8 mouse cellular contexts compared by ENCODE assay signal in genomic region chr10:30842643-30843437, GRCm38 (mm10). TPM values are rescaled to one million over a fixed set of nuclear protein-coding genes. Genes with fewer than 3 reads are reported as not detected.
DNase-seq lines count a peak whose midpoint lies in the region; ATAC-seq and TF ChIP-seq lines count a peak whose summit lies in the region.

Hey2 (minus strand) TSS chr10:30842801.

- peak within 1 kb of the TSS in 2 of 3 experiments; percentile 41 to 47 for H3K4me3 ChIP-seq in CH12.LX (replicated peaks in 1 of 3; ENCODE audit: low read depth in 2 of 3, low read length in 2 of 3, poor library complexity in 1 of 3)
- peak within 1 kb of the TSS; percentile 51 for H3K4me3 ChIP-seq in forebrain, embryonic 11.5 days (ENCODE audit: low read depth, low read length)
- H3K4me3 ChIP-seq in heart, embryonic 15.5 days = peak within 1 kb of the TSS; percentile 75
- peak within 1 kb of the TSS; percentile 55 for H3K4me3 ChIP-seq in liver, embryonic 13.5 days (replicated peaks)
- H3K4me3 ChIP-seq in stomach, embryonic 14.5 days (ENCODE audit: low read depth, low read length) = peak within 1 kb of the TSS; percentile 50

- no peaks in the 10 kb centered on the region for H3K36me3 ChIP-seq in CH12.LX (replicated peaks in 1 of 2; ENCODE audit: control insufficient read depth in 1 of 2, insufficient read depth in 1 of 2, low read length in 1 of 2)
- H3K36me3 ChIP-seq in forebrain, embryonic 11.5 days (ENCODE audit: control insufficient read depth, insufficient read depth, low read length) = no peaks in the 10 kb centered on the region
- H3K36me3 ChIP-seq in heart, embryonic 15.5 days = no peaks in the 10 kb centered on the region
- H3K36me3 ChIP-seq in liver, embryonic 13.5 days = no peaks in the 10 kb centered on the region
- no peaks in the 10 kb centered on the region for H3K36me3 ChIP-seq in stomach, embryonic 14.5 days (ENCODE audit: control insufficient read depth, insufficient read depth, low read length)

- TF ChIP-seq EP300 in CH12.LX (IDR thresholded peaks at IDR 0.05; ENCODE audit: low read length) = no peak

- in situ Hi-C loops in CH12.LX (cut with MboI; ENCODE audit: low pct_ligation_motif_present, low pct_unique_long_range_greater_than_20kb, low sequenced_read_pairs) = no loop called here

- H3K9me3 ChIP-seq in CH12.LX (replicated peaks; ENCODE audit: low read length) = no peaks in the 10 kb centered on the region
- H3K9me3 ChIP-seq in forebrain, embryonic 11.5 days (ENCODE audit: control insufficient read depth, low read length) = no peaks in the 10 kb centered on the region
- no peaks in the 10 kb centered on the region for H3K9me3 ChIP-seq in heart, embryonic 15.5 days (replicated peaks)
- no peaks in the 10 kb centered on the region for H3K9me3 ChIP-seq in liver, embryonic 13.5 days (replicated peaks)
- H3K9me3 ChIP-seq in stomach, embryonic 14.5 days (ENCODE audit: control insufficient read depth, low read depth, low read length) = no peaks in the 10 kb centered on the region

- TF ChIP-seq RAD21 in CH12.LX (IDR thresholded peaks at IDR 0.05; ENCODE audit: low read depth, low read length) = no peak

- H3K4me1 ChIP-seq in CH12.LX (ENCODE audit: control insufficient read depth in 1 of 2, insufficient read depth in 2 of 2) = peaks cover 0 to 6% of the 10 kb centered on the region in 2 experiments; a peak in 2 of 4 replicates
- H3K4me1 ChIP-seq in forebrain, embryonic 11.5 days (replicated peaks; ENCODE audit: control insufficient read depth, insufficient read depth, low read length) = peaks cover 8% of the 10 kb centered on the region; the same call in 1 of the 2 replicates
- H3K4me1 ChIP-seq in heart, embryonic 15.5 days (replicated peaks) = peaks cover 18% of the 10 kb centered on the region
- peaks cover 22% of the 10 kb centered on the region for H3K4me1 ChIP-seq in liver, embryonic 13.5 days (replicated peaks)
- H3K4me1 ChIP-seq in stomach, embryonic 14.5 days (ENCODE audit: control insufficient read depth, insufficient read depth, low read length) = peaks cover 7% of the 10 kb centered on the region; the same call in 1 of the 2 replicates

- no peak for TF ChIP-seq POLR2A in CH12.LX (IDR thresholded peaks at IDR 0.05; ENCODE audit: low read depth, low read length)

- no peak within 1 kb of the TSS for H3K9ac ChIP-seq in CH12.LX (ENCODE audit: insufficient read depth, low read depth)
- peak within 1 kb of the TSS; percentile 33 for H3K9ac ChIP-seq in forebrain, embryonic 11.5 days (ENCODE audit: low read length)
- peak within 1 kb of the TSS; percentile 77 for H3K9ac ChIP-seq in heart, embryonic 15.5 days
- H3K9ac ChIP-seq in liver, embryonic 13.5 days = peak within 1 kb of the TSS; percentile 39
- H3K9ac ChIP-seq in stomach, embryonic 14.5 days (replicated peaks; ENCODE audit: low read depth, low read length) = peak within 1 kb of the TSS; percentile 22

- peak; percentile 94 for DNase-seq in CH12.LX (ENCODE audit: extremely low read depth)
- DNase-seq in c-Kit-positive CD71-positive TER-119-positive erythroid progenitor cells, embryonic 14.5 days (ENCODE audit: low spot score) = peak; percentile 91
- peak; percentile 98 for DNase-seq in forebrain, embryonic 11.5 days (ENCODE audit: low spot score)
- peak; percentile 99 for DNase-seq in kidney, postnatal 25 days
- DNase-seq in liver, embryonic 13.5 days = peak; percentile 93
- peak; percentile 90 to 92 for DNase-seq in natural killer cell, adult 2 months (ENCODE audit: low spot score in 2 of 2)

- no peak within 1 kb of the TSS for H3K27ac ChIP-seq in CH12.LX (ENCODE audit: insufficient read depth, low read depth)
- H3K27ac ChIP-seq in forebrain, embryonic 11.5 days (ENCODE audit: low read depth, low read length) = no peak within 1 kb of the TSS
- peak within 1 kb of the TSS; percentile 92 for H3K27ac ChIP-seq in heart, embryonic 15.5 days
- no peak within 1 kb of the TSS for H3K27ac ChIP-seq in liver, embryonic 13.5 days
- peak within 1 kb of the TSS; percentile 50 for H3K27ac ChIP-seq in stomach, embryonic 14.5 days (ENCODE audit: low read length)

- ATAC-seq in forebrain, embryonic 11.5 days (replicated peaks; ENCODE audit: low FRiP score) = peak; percentile 99
- ATAC-seq in heart, embryonic 15.5 days (replicated peaks; ENCODE audit: insufficient number of reproducible peaks, insufficient read depth, low FRiP score, low read depth) = peak; percentile 96
- ATAC-seq in liver, embryonic 13.5 days (ENCODE audit: low read depth) = peak; percentile 100
- ATAC-seq in stomach, embryonic 14.5 days (ENCODE audit: insufficient number of reproducible peaks, insufficient read depth, low FRiP score, low read depth) = peak; percentile 99

- WGBS in forebrain, embryonic 11.5 days = under 1% methylated on average over 70 of the region's 70 CpGs
- under 1% methylated on average over 65 of the region's 70 CpGs for WGBS in heart, embryonic 15.5 days
- WGBS in liver, embryonic 13.5 days (ENCODE audit: insufficient replicate concordance) = under 1% methylated on average over 67 of the region's 70 CpGs
- WGBS in stomach, embryonic 14.5 days = under 1% methylated on average over 68 of the region's 70 CpGs

- peaks cover 2% of the 10 kb centered on the region for H3K27me3 ChIP-seq in CH12.LX (replicated peaks)
- H3K27me3 ChIP-seq in forebrain, embryonic 11.5 days (ENCODE audit: control insufficient read depth, insufficient read depth, low read length) = peaks cover 39% of the 10 kb centered on the region
- H3K27me3 ChIP-seq in heart, embryonic 15.5 days = peaks cover 7% of the 10 kb centered on the region; the same call in 1 of the 2 replicates
- H3K27me3 ChIP-seq in liver, embryonic 13.5 days = peaks cover 84% of the 10 kb centered on the region
- no peaks in the 10 kb centered on the region for H3K27me3 ChIP-seq in stomach, embryonic 14.5 days (ENCODE audit: control insufficient read depth, insufficient read depth, low read length)

- TF ChIP-seq CTCF in CH12.LX (conservative IDR thresholded peaks at IDR 0.05 in 1 of 2, IDR thresholded peaks at IDR 0.05 in 1 of 2; ENCODE audit: low read depth in 2 of 2, low read length in 2 of 2) = no peak

- H3K4me2 ChIP-seq in CH12.LX (ENCODE audit: insufficient read depth, low read depth, poor library complexity, severe bottlenecking) = peak within 1 kb of the TSS; percentile 75
- H3K4me2 ChIP-seq in forebrain, embryonic 11.5 days (ENCODE audit: low read depth, low read length, severe bottlenecking) = peak within 1 kb of the TSS; percentile 88
- H3K4me2 ChIP-seq in heart, embryonic 15.5 days = peak within 1 kb of the TSS; percentile 87
- peak within 1 kb of the TSS; percentile 76 for H3K4me2 ChIP-seq in liver, embryonic 13.5 days
- peak within 1 kb of the TSS; percentile 77 for H3K4me2 ChIP-seq in stomach, embryonic 14.5 days (replicated peaks; ENCODE audit: low read depth, low read length)

- H3K79me2 ChIP-seq in CH12.LX (replicated peaks; ENCODE audit: control insufficient read depth, extremely low read depth, insufficient read depth, poor library complexity, severe bottlenecking) = no peaks in the 10 kb centered on the region

- dilution Hi-C loops in CH12.LX (cut with MboI; ENCODE audit: extremely low pct_ligation_motif_present, extremely low pct_unique_long_range_greater_than_20kb, low sequenced_read_pairs) = no loop called here

TF ChIP-seq in CH12.LX, 34 proteins besides CTCF, POLR2A, EP300 and RAD21:
- peak; percentile 59; the same call in 1 of the 2 replicates for TF ChIP-seq CHD2 (IDR thresholded peaks at IDR 0.05; ENCODE audit: low read length)
- TF ChIP-seq NELFE (IDR thresholded peaks at IDR 0.05; ENCODE audit: low read depth, low read length) = no peak
- peak; percentile 85 for TF ChIP-seq NRF1 (IDR thresholded peaks at IDR 0.05; ENCODE audit: low read depth, low read length)
- peak; percentile 68 for TF ChIP-seq ZNF384 (IDR thresholded peaks at IDR 0.05; ENCODE audit: low read depth, low read length)
- TF ChIP-seq RCOR1 (conservative IDR thresholded peaks at IDR 0.05; ENCODE audit: low read depth, low read length) = 0 out of 2 replicates have a peak, but pooled peaks have one; percentile 3
- peak; percentile 49 for TF ChIP-seq ELF1 (IDR thresholded peaks at IDR 0.05; ENCODE audit: low read depth, low read length)
- peak; percentile 84 for TF ChIP-seq MAX (IDR thresholded peaks at IDR 0.05; ENCODE audit: low read length)
- peak; percentile 85; the same call in 1 of the 2 replicates for TF ChIP-seq MAZ (IDR thresholded peaks at IDR 0.05; ENCODE audit: low read depth, low read length)
- TF ChIP-seq SIN3A (IDR thresholded peaks at IDR 0.05; ENCODE audit: low read length) = no peak
- TF ChIP-seq TCF12 (IDR thresholded peaks at IDR 0.05; ENCODE audit: low read depth, low read length) = no peak; the same call in 1 of the 2 replicates
TF ChIP-seq in CH12.LX: peak in this region for 7.

RNA-seq across cellular contexts. Expression of gene Hey2, which starts in this region (rescaled TPM):
- total RNA-seq in CH12.LX (2012; rRNA removed) (not detected in 2 replicates), CH12.LX (2014; rRNA removed) (0.11 and 0.13 TPM in 2 replicates)
- not detected in 2 replicates for polyA plus RNA-seq in CH12.LX (2012; ENCODE audit: insufficient read length, low read depth)
- polyA plus RNA-seq in forebrain, embryonic 11.5 days (2014; fragmentation: Nextera tagmentation; extraction: Ambion mirVana) = 2.3 and 2.4 TPM in 2 replicates
- 39.9 and 50.1 TPM in 2 replicates for polyA plus RNA-seq in heart, embryonic 15.5 days (2015; fragmentation: Nextera tagmentation; extraction: Ambion mirVana)
- 0.46 and 0.59 TPM in 2 replicates for polyA plus RNA-seq in liver, embryonic 13.5 days (2015; fragmentation: Nextera tagmentation; extraction: Ambion mirVana)
- 4.7 and 5.5 TPM in 2 replicates for polyA plus RNA-seq in stomach, embryonic 14.5 days (2014; fragmentation: Nextera tagmentation; extraction: Ambion mirVana)

Comparison
In these comparisons a context has a peak if more than half of its experiments do, and no peak if none do; other contexts are left out.
1. Peak in DNase-seq, H3K4me3 ChIP-seq and H3K4me2 ChIP-seq in CH12.LX; RNA of the gene not detected or under 1 TPM.
2. Peak in DNase-seq, ATAC-seq, H3K4me3 ChIP-seq, H3K9ac ChIP-seq and H3K4me2 ChIP-seq in liver, embryonic 13.5 days; RNA of the gene not detected or under 1 TPM.
3. H3K27ac ChIP-seq: peak in heart, embryonic 15.5 days (single experiment) and stomach, embryonic 14.5 days (single experiment); none in CH12.LX (single experiment), forebrain, embryonic 11.5 days (single experiment) and liver, embryonic 13.5 days (single experiment).
4. Peak in every context shown above with its lines, with median percentiles within 50 percentile points of each other: DNase-seq, H3K4me2 ChIP-seq, H3K4me3 ChIP-seq and ATAC-seq.